Mouse (Mus musculus) olfactory bulb, adult 2 months (tissue): Measurements from ENCODE around the gene Desi1.

Experiments
- CTCF ChIP-seq: fragments of 200-500 bp; IDR thresholded peaks from 2 replicates; pipeline ENCODE4 v1.5.1; 2012; ENCODE audit warnings: low read depth, mild to moderate bottlenecking, low read length, moderate library complexity; ENCODE audit not compliant: insufficient read depth
- POLR2A ChIP-seq: fragments of 200-500 bp; IDR thresholded peaks from 2 replicates; pipeline ENCODE4 v1.6.1; 2012; ENCODE audit warnings: mild to moderate bottlenecking, low read depth, low read length, moderate library complexity; ENCODE audit not compliant: insufficient read depth

DNA sequence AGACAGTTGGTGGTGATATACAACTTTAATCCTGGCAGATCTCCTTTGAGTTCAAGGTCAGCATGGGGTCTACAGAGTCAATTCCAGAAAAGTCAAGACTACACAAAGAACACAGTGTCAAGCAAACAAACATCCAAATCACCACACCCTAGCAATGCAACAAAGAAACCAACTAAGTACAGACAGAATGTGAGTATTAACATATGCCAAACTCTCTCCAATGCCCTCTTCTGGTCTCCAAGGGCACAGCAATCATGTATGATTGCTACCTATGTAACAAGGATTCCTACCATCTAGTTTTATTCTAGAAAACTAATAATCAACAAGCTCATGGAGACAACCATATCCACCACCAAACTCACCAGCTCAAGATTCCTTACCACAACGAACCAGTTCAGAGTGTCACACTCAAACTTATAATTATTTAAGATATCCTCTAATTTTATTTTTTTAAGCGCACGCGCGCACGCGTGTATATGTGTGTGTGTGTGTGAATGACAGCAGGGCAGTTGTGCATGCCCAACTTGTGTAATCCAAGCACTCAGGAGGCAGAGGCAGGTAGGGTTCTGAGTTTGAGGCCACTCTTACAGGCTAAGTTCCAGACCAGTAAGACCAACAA is 10.6 kb upstream of the Desi1 start:
- TF ChIP-seq CTCF (no peak), POLR2A (no peak)
